Mouse (Mus musculus): Measurements from ENCODE around the gene Lrg1.

Lrg1 gene

GRCm38 (mm10) chr17:56121826-56122225, at the start of gene Lrg1:
TSS of gene Lrg1 (minus strand) at chr17:56122001.
- no peak for DNase-seq (ENCODE audit: low spot score in 2 of 2)

- no peak for DNase-seq (ENCODE audit: low spot score in 2 of 2)
Measured at GRCm38 (mm10) chr17:56171456-56171855, 49.7 kb upstream of the Lrg1 start.

GRCm38 (mm10) chr17:56170636-56171035, 48.8 kb upstream of the Lrg1 start:
- no peak for DNase-seq (ENCODE audit: low spot score in 2 of 2)

- DNase-seq (ENCODE audit: low spot score in 2 of 2), result peak; percentile 24 to 70
Measured at GRCm38 (mm10) chr17:56169830-56170229, 48.0 kb upstream of the Lrg1 start.

GRCm38 (mm10) chr17:56165671-56166070, 43.9 kb upstream of the Lrg1 start:
- no peak for DNase-seq (ENCODE audit: low spot score in 2 of 2)

- no peak for DNase-seq (ENCODE audit: low spot score in 2 of 2)
Measured at GRCm38 (mm10) chr17:56164510-56164909, 42.7 kb upstream of the Lrg1 start.

- DNase-seq (ENCODE audit: low spot score in 2 of 2), result no peak
Measured at GRCm38 (mm10) chr17:56163523-56164102, 41.8 kb upstream of the Lrg1 start.

- peak; percentile 94 to 96 for DNase-seq (ENCODE audit: low spot score in 2 of 2)
Measured at GRCm38 (mm10) chr17:56162231-56162774, 40.5 kb upstream of the Lrg1 start, which contains the start of gene Tnfaip8l1. TSS of gene Tnfaip8l1 (plus strand) at chr17:56162477.

- peak in 1 of 2 experiments; percentile 56 for DNase-seq (ENCODE audit: low spot score in 2 of 2)
Measured at GRCm38 (mm10) chr17:56159729-56160128, 37.9 kb upstream of the Lrg1 start.

GRCm38 (mm10) chr17:56153643-56154042, 31.8 kb upstream of the Lrg1 start:
- DNase-seq (ENCODE audit: low spot score in 2 of 2), result peak in 1 of 2 experiments; percentile 65

GRCm38 (mm10) chr17:56149897-56150296, 28.1 kb upstream of the Lrg1 start:
- no peak for DNase-seq (ENCODE audit: low spot score in 2 of 2)

- DNase-seq (ENCODE audit: low spot score in 2 of 2), result no peak
Measured at GRCm38 (mm10) chr17:56148790-56149618, 27.2 kb upstream of the Lrg1 start.

GRCm38 (mm10) chr17:56148280-56148679, 26.5 kb upstream of the Lrg1 start:
- no peak for DNase-seq (ENCODE audit: low spot score in 2 of 2)

GRCm38 (mm10) chr17:56147420-56147819, 25.6 kb upstream of the Lrg1 start:
- DNase-seq (ENCODE audit: low spot score in 2 of 2), result no peak

GRCm38 (mm10) chr17:56146131-56146530, 24.3 kb upstream of the Lrg1 start:
- no peak for DNase-seq (ENCODE audit: low spot score in 2 of 2)

- no peak for DNase-seq (ENCODE audit: low spot score in 2 of 2)
Measured at GRCm38 (mm10) chr17:56144546-56144945, 22.7 kb upstream of the Lrg1 start.

- DNase-seq (ENCODE audit: low spot score in 2 of 2), result no peak
Measured at GRCm38 (mm10) chr17:56141702-56142605, 20.2 kb upstream of the Lrg1 start.

- DNase-seq (ENCODE audit: low spot score in 2 of 2), result no peak
Measured at GRCm38 (mm10) chr17:56139858-56140595, 18.2 kb upstream of the Lrg1 start, which contains the start of gene Sema6b. TSS of gene Sema6b (minus strand) at chr17:56140343.

- DNase-seq (ENCODE audit: low spot score in 2 of 2), result no peak
Measured at GRCm38 (mm10) chr17:56139355-56139754, 17.6 kb upstream of the Lrg1 start.

GRCm38 (mm10) chr17:56137839-56138613, 16.2 kb upstream of the Lrg1 start:
- DNase-seq (ENCODE audit: low spot score in 2 of 2), result no peak
